Mouse (Mus musculus) liver, postnatal 0 days (tissue): ENCODE measurements around the gene Endov. TPM values are rescaled to one million over a fixed set of nuclear protein-coding genes. Genes with fewer than 3 reads are reported as not detected.

ENCODE experiments used
- ATAC-seq: fragments of 200-750 bp; cut with Nextera tagmentation; 2 replicates; pipeline ENCODE4 v1.8.0; 2017; ENCODE audit warnings: mild to moderate bottlenecking, moderate library complexity
- DNase-seq: peaks from one replicate; pipeline ENCODE4 v3.0.0-alpha.2; 2016
- H3K27ac ChIP-seq: fragments of 300-500 bp; sonication (generic); 2 replicates; pipeline ENCODE4 v1.5.1; 2014; ENCODE audit warnings: antibody characterized with exemption, moderate library complexity, mild to moderate bottlenecking, low read depth
- H3K27me3 ChIP-seq: fragments of 300-500 bp; sonication (generic); 2 replicates; pipeline ENCODE4 v1.6.1; 2014; ENCODE audit warnings: low read length, control low read depth, mixed read lengths; ENCODE audit not compliant: insufficient read depth
- H3K36me3 ChIP-seq: fragments of 300-500 bp; sonication (generic); replicated peaks from 2 replicates; pipeline ENCODE4 v1.6.1; 2014; ENCODE audit warnings: mild to moderate bottlenecking, control low read depth, low read length, moderate library complexity, mixed read lengths; ENCODE audit not compliant: insufficient read depth
- H3K4me1 ChIP-seq: fragments of 300-500 bp; sonication (generic); 2 replicates; pipeline ENCODE4 v1.6.1; 2014; ENCODE audit warnings: antibody characterized with exemption, mild to moderate bottlenecking, control low read depth; ENCODE audit not compliant: insufficient read depth
- H3K4me2 ChIP-seq: fragments of 300-500 bp; sonication (generic); 2 replicates; pipeline ENCODE4 v1.6.1; 2014; ENCODE audit warnings: low read depth, mild to moderate bottlenecking, low read length, moderate library complexity, mixed read lengths
- H3K4me3 ChIP-seq: fragments of 300-500 bp; sonication (generic); 2 replicates; pipeline ENCODE4 v1.5.1; 2014; ENCODE audit warnings: low read depth, low read length
- H3K9ac ChIP-seq: fragments of 300-500 bp; sonication (generic); replicated peaks from 2 replicates; pipeline ENCODE4 v1.6.1; 2014; ENCODE audit warnings: mild to moderate bottlenecking, moderate library complexity
- H3K9me3 ChIP-seq: fragments of 300-500 bp; sonication (generic); 2 replicates; pipeline ENCODE4 v1.6.1; 2016; ENCODE audit warnings: mild to moderate bottlenecking, control low read depth, low read length, mixed read lengths
- CTCF ChIP-seq: sonication (generic); IDR thresholded peaks from 2 replicates; pipeline ENCODE4 v1.5.1; 2016; ENCODE audit warnings: antibody characterized with exemption, low read depth
- EP300 ChIP-seq: IDR thresholded peaks from 2 replicates; pipeline ENCODE4 v1.6.1; 2016; ENCODE audit warnings: antibody characterized with exemption, low read depth, mild to moderate bottlenecking
- WGBS: fragments of 180-500 bp; shearing (Covaris S2); extraction: QIAGEN DNeasy Blood & Tissue Kit; methylation state at CpG from one replicate; pipeline ENCODE4 v1.1.7; 2014; ENCODE audit not compliant: insufficient replicate concordance; 5-methylcytosine and 5-hydroxymethylcytosine counted together
- polyA plus RNA-seq: library from polyadenylated mRNA; unstranded; fragments of >200 nt; fragmentation: Nextera tagmentation; extraction: Ambion mirVana; gene quantifications from 2 replicates; pipeline ENCODE4 v1.2.1, GENCODE M21; 2015

The Endov gene
- polyA plus RNA-seq, 1 experiment from 2014 or later = 6.4 TPM

GRCm38 (mm10) chr11:119506386-119506785, 15.2 kb downstream of the Endov start:
- no peak overlapping the region for H3K9ac ChIP-seq
- no peak overlapping the region for H3K4me3 ChIP-seq
- no peak for TF ChIP-seq EP300
- TF ChIP-seq CTCF = no peak
- ATAC-seq (peak; percentile 64; the same call in 1 of the 2 replicates), DNase-seq (no peak)
- H3K4me2 ChIP-seq = no peak overlapping the region
- WGBS = 68% methylated on average over 4 of the region's 4 CpGs
- H3K4me1 ChIP-seq = no peaks in the 10 kb centered on the region
- no peaks in the 10 kb centered on the region for H3K27me3 ChIP-seq
- H3K36me3 ChIP-seq = peaks cover 28% of the 10 kb centered on the region
- H3K27ac ChIP-seq = no peak overlapping the region
- H3K9me3 ChIP-seq = no peaks in the 10 kb centered on the region

- H3K36me3 ChIP-seq = peaks cover 20% of the 10 kb centered on the region
- H3K4me3 ChIP-seq = no peak overlapping the region
- no peak for ATAC-seq
- H3K9me3 ChIP-seq = no peaks in the 10 kb centered on the region
- no peak overlapping the region for H3K27ac ChIP-seq
- H3K4me2 ChIP-seq = no peak overlapping the region
- H3K4me1 ChIP-seq = no peaks in the 10 kb centered on the region
- TF ChIP-seq CTCF (no peak), EP300 (no peak)
- no peaks in the 10 kb centered on the region for H3K27me3 ChIP-seq
- no peak overlapping the region for H3K9ac ChIP-seq
- DNase-seq = no peak
- WGBS = 77% methylated on average over 8 of the region's 8 CpGs
Measured at GRCm38 (mm10) chr11:119507772-119508171, 16.6 kb downstream of the Endov start.

GRCm38 (mm10) chr11:119509165-119509776, 18.1 kb downstream of the Endov start:
- Histone ChIP-seq H3K9ac (no peak overlapping the region), H3K9me3 (no peaks in the 10 kb centered on the region), H3K36me3 (peaks cover 13% of the 10 kb centered on the region), H3K4me3 (no peak overlapping the region), H3K27ac (no peak overlapping the region), H3K27me3 (0 out of 2 replicates have a peak, but pooled peaks cover 4% of the 10 kb centered on the region), H3K4me2 (no peak overlapping the region), H3K4me1 (no peaks in the 10 kb centered on the region)
- DNase-seq (no peak), ATAC-seq (no peak)
- 72% methylated on average over 5 of the region's 5 CpGs for WGBS
- TF ChIP-seq EP300 (no peak), CTCF (no peak)

- no peak for ATAC-seq
- H3K36me3 ChIP-seq = no peaks in the 10 kb centered on the region
- H3K27me3 ChIP-seq = peaks cover 21% of the 10 kb centered on the region
- no peak overlapping the region for H3K9ac ChIP-seq
- WGBS = 30% methylated on average over 9 of the region's 9 CpGs
- no peak overlapping the region for H3K4me2 ChIP-seq
- H3K4me1 ChIP-seq = no peaks in the 10 kb centered on the region
- no peaks in the 10 kb centered on the region for H3K9me3 ChIP-seq
- H3K27ac ChIP-seq = no peak overlapping the region
- TF ChIP-seq EP300 = no peak
- TF ChIP-seq CTCF = no peak
- DNase-seq = no peak
- no peak overlapping the region for H3K4me3 ChIP-seq
Measured at GRCm38 (mm10) chr11:119513038-119513659, 22.0 kb downstream of the Endov start.

- TF ChIP-seq EP300 = no peak
- TF ChIP-seq CTCF = no peak
- DNase-seq = no peak
- Histone ChIP-seq H3K36me3 (no peaks in the 10 kb centered on the region), H3K27ac (no peak overlapping the region), H3K9me3 (no peaks in the 10 kb centered on the region), H3K4me2 (no peak overlapping the region), H3K9ac (no peak overlapping the region), H3K27me3 (peaks cover 21% of the 10 kb centered on the region), H3K4me3 (no peak overlapping the region), H3K4me1 (no peaks in the 10 kb centered on the region)
- ATAC-seq = no peak
- 54% methylated on average over 16 of the region's 16 CpGs for WGBS
Measured at GRCm38 (mm10) chr11:119514108-119514860, 23.1 kb downstream of the Endov start.

GRCm38 (mm10) chr11:119514967-119515636, 24.0 kb downstream of the Endov start:
- no peak for DNase-seq

More at GRCm38 (mm10) chr11:119514967-119515636, 24.0 kb downstream of the Endov start:
- Histone ChIP-seq H3K4me1 (no peaks in the 10 kb centered on the region), H3K27ac (no peak overlapping the region), H3K9me3 (no peaks in the 10 kb centered on the region), H3K4me2 (peak overlapping the region; percentile 7; the same call in 1 of the 2 replicates), H3K27me3 (peaks cover 21% of the 10 kb centered on the region), H3K36me3 (no peaks in the 10 kb centered on the region), H3K4me3 (no peak overlapping the region), H3K9ac (no peak overlapping the region)
- 9% methylated on average over 21 of the region's 21 CpGs for WGBS
- TF ChIP-seq CTCF (no peak), EP300 (no peak)
- ATAC-seq = no peak
